Mouse (Mus musculus) olfactory bulb, adult 2 months (tissue): Measurements from ENCODE around the gene Ankrd44. TPM values are rescaled to one million over a fixed set of nuclear protein-coding genes. Genes with fewer than 3 reads are reported as not detected.
A peak's percentile ranks its signal among the peaks of the same experiment; 100 is the strongest.

Experiments
- H3K27ac ChIP-seq: fragments of 200-500 bp; 2 replicates; pipeline ENCODE4 v1.5.1; 2012; ENCODE audit warnings: low read depth, low read length; ENCODE audit not compliant: insufficient read depth
- H3K4me1 ChIP-seq: fragments of 200-500 bp; 2 replicates; pipeline ENCODE4 v1.6.1; 2012; ENCODE audit warnings: low read length; ENCODE audit not compliant: control insufficient read depth, insufficient read depth
- H3K4me3 ChIP-seq: fragments of 200-500 bp; 2 replicates; pipeline ENCODE4 v1.5.1; 2012; ENCODE audit warnings: mild to moderate bottlenecking, low read depth, low read length, moderate library complexity; ENCODE audit not compliant: insufficient read depth
- CTCF ChIP-seq: fragments of 200-500 bp; IDR thresholded peaks from 2 replicates; pipeline ENCODE4 v1.5.1; 2012; ENCODE audit warnings: low read depth, mild to moderate bottlenecking, low read length, moderate library complexity; ENCODE audit not compliant: insufficient read depth
- POLR2A ChIP-seq: fragments of 200-500 bp; IDR thresholded peaks from 2 replicates; pipeline ENCODE4 v1.6.1; 2012; ENCODE audit warnings: mild to moderate bottlenecking, low read depth, low read length, moderate library complexity; ENCODE audit not compliant: insufficient read depth
- WGBS: fragments of 180-500 bp; shearing (Covaris S2); methylation state at CpG from one replicate; pipeline ENCODE4 v1.1.7; 2018; 5-methylcytosine and 5-hydroxymethylcytosine counted together
- polyA plus RNA-seq: library from polyadenylated mRNA; stranded (reverse); fragments of >200 nt; gene quantifications from 2 replicates; pipeline ENCODE4 v1.2.4, GENCODE M21; 2012; ENCODE audit warnings: low replicate concordance; ENCODE audit not compliant: missing spikeins, insufficient read depth, insufficient read length

The Ankrd44 gene
- polyA plus RNA-seq, 1 experiment, result not detected

GRCm38 (mm10) chr1:54954856-54955255, 28.7 kb upstream of the Ankrd44 start:
- Histone ChIP-seq H3K4me1 (no peaks in the 10 kb centered on the region), H3K27ac (no peak overlapping the region), H3K4me3 (no peak overlapping the region)
- TF ChIP-seq CTCF (no peak), POLR2A (no peak)
- 86% methylated on average over 4 of the region's 4 CpGs for WGBS

- Histone ChIP-seq H3K4me3 (no peak overlapping the region), H3K4me1 (no peaks in the 10 kb centered on the region), H3K27ac (no peak overlapping the region)
- 67% methylated on average over 3 of the region's 3 CpGs for WGBS
- TF ChIP-seq POLR2A (no peak), CTCF (no peak)
Measured at GRCm38 (mm10) chr1:54944648-54945047, 18.5 kb upstream of the Ankrd44 start.

GRCm38 (mm10) chr1:54935466-54935865, 9.3 kb upstream of the Ankrd44 start:
- Histone ChIP-seq H3K4me3 (no peak overlapping the region), H3K27ac (no peak overlapping the region), H3K4me1 (no peaks in the 10 kb centered on the region)
- TF ChIP-seq POLR2A (no peak), CTCF (no peak)
- 83% methylated on average over 3 of the region's 3 CpGs for WGBS

- no peak overlapping the region for H3K27ac ChIP-seq
- 59% methylated on average over 2 of the region's 2 CpGs for WGBS
- H3K4me3 ChIP-seq, result no peak overlapping the region
- TF ChIP-seq POLR2A, result no peak
- no peak for TF ChIP-seq CTCF
- H3K4me1 ChIP-seq, result no peaks in the 10 kb centered on the region
Measured at GRCm38 (mm10) chr1:54934911-54935310, 8.7 kb upstream of the Ankrd44 start.

- Histone ChIP-seq H3K4me3 (no peak overlapping the region), H3K27ac (no peak overlapping the region), H3K4me1 (no peaks in the 10 kb centered on the region)
- TF ChIP-seq CTCF, result no peak
- no peak for TF ChIP-seq POLR2A
- 86% methylated on average over 5 of the region's 5 CpGs for WGBS
Measured at GRCm38 (mm10) chr1:54933646-54934045, 7.5 kb upstream of the Ankrd44 start.

GRCm38 (mm10) chr1:54932456-54933115, 6.4 kb upstream of the Ankrd44 start:
- TF ChIP-seq POLR2A (no peak), CTCF (no peak)
- WGBS, result 84% methylated on average over 1 of the region's 1 CpGs
- Histone ChIP-seq H3K4me1 (no peaks in the 10 kb centered on the region), H3K27ac (no peak overlapping the region), H3K4me3 (no peak overlapping the region)

GRCm38 (mm10) chr1:54931231-54931630, 5.0 kb upstream of the Ankrd44 start:
- no peak overlapping the region for H3K27ac ChIP-seq
- 86% methylated on average over 5 of the region's 5 CpGs for WGBS

GRCm38 (mm10) chr1:54930670-54931200, 4.5 kb upstream of the Ankrd44 start:
- TF ChIP-seq POLR2A (no peak), CTCF (no peak)

More at GRCm38 (mm10) chr1:54931231-54931630, 5.0 kb upstream of the Ankrd44 start:
- no peak for TF ChIP-seq CTCF
- TF ChIP-seq POLR2A, result no peak
- Histone ChIP-seq H3K4me1 (peaks cover 3% of the 10 kb centered on the region; the same call in 1 of the 2 replicates), H3K4me3 (no peak overlapping the region)

GRCm38 (mm10) chr1:54925451-54925934, 694 bp downstream of the Ankrd44 start:
- Histone ChIP-seq H3K4me3 (peak overlapping the region; percentile 87), H3K27ac (peak overlapping the region; percentile 19; the same call in 1 of the 2 replicates), H3K4me1 (peaks cover 10% of the 10 kb centered on the region)
- no peak for TF ChIP-seq POLR2A
- WGBS, result 2% methylated on average over 30 of the region's 30 CpGs

More at GRCm38 (mm10) chr1:54930670-54931200, 4.5 kb upstream of the Ankrd44 start:
- WGBS, result 51% methylated on average over 8 of the region's 8 CpGs
- Histone ChIP-seq H3K4me1 (peaks cover 3% of the 10 kb centered on the region; the same call in 1 of the 2 replicates), H3K4me3 (no peak overlapping the region), H3K27ac (no peak overlapping the region)

- Histone ChIP-seq H3K4me1 (peaks cover 10% of the 10 kb centered on the region), H3K4me3 (no peak overlapping the region), H3K27ac (no peak overlapping the region)
- TF ChIP-seq POLR2A, result no peak
- TF ChIP-seq CTCF, result no peak
- 55% methylated on average over 7 of the region's 7 CpGs for WGBS
Measured at GRCm38 (mm10) chr1:54924760-54925159, 1.4 kb downstream of the Ankrd44 start.
